Mouse (Mus musculus) kidney, adult 2 months (tissue): ENCODE data around the gene Zfp646.

Source experiments
- CTCF ChIP-seq: fragments of 200-500 bp; conservative IDR thresholded peaks from 2 replicates; pipeline ENCODE4 v1.5.1; 2011; ENCODE audit warnings: low read depth, mild to moderate bottlenecking, control low read depth, low read length, moderate library complexity, mixed read lengths; ENCODE audit not compliant: insufficient read depth, insufficient read length
- POLR2A ChIP-seq: fragments of 200-500 bp; IDR thresholded peaks from one replicate; pipeline ENCODE4 v1.6.1; 2011; ENCODE audit warnings: low read depth, low read length, control low read depth

GRCm38 (mm10) chr7:127930636-127931035, 54.6 kb downstream of the Zfp646 start:
- no peak for TF ChIP-seq CTCF
- TF ChIP-seq POLR2A, result no peak
